Mouse (Mus musculus) layer of hippocampus, postnatal 36 days (tissue): ENCODE measurements around the gene Klf1. TPM values are rescaled to one million over a fixed set of nuclear protein-coding genes. Genes with fewer than 3 reads are reported as not detected.
A peak's percentile ranks its signal among the peaks of the same experiment; 100 is the strongest.

ENCODE experiments used
- DNase-seq, 2 experiments: peaks; one replicate each; pipeline ENCODE4 v3.0.0; 2022
- microRNA-seq, 2 experiments: library from miRNA; unstranded; fragments of <30 nt; microRNA quantifications; one replicate each; pipeline ENCODE4 v1.2.0; 2021
- total RNA-seq, 2 experiments: library from RNA; stranded (reverse); gene quantifications; 2 replicates each; pipeline ENCODE4 v1.2.3; 2021

Gene Klf1
- total RNA-seq, 2 experiments from 2014 or later = 0.40 TPM; not detected in 1

DNA sequence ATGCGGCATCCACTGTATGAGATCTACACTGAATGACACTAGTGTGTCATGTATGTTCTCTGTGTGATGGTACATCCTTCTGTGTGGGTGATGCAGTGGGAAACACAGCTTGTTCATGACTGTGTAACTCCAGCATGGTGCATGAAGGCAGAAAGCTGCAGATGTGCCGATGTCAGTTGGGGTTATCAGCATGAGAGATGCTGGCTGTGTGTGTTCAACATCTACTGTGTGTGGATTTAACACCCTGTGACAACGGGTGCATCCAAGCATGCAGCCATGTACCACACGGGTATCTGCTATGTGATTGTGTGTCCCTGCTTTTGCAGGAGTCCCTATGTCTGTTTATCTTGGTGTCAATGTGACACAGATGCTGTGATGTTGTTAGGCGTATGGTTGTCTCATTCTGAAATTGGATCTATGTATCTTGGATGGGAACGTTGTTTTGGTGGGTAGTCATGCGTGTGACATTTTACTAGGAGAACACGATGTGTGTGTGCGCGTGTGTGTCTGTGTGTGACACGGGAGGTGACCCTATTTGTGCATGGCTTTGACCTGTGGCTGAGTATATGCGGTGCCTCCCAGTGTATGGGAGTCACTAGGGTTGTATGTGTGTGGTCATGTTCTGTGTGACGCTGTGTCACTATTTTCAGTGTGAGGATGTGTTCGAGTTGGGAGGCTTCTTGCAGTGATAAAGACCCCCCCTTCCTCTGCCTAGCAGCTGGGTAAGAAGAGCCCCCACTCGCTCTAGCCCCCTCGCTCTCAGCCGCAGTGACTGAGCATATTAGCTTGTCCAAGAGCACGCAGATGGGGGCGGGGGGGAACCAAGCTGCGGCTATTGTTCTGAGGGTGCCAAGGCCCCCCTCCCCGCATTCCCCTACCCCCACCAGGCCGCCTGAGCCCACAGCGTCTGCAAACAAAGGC is 34.6 kb downstream of the Klf1 start:
- no peak for DNase-seq

DNA sequence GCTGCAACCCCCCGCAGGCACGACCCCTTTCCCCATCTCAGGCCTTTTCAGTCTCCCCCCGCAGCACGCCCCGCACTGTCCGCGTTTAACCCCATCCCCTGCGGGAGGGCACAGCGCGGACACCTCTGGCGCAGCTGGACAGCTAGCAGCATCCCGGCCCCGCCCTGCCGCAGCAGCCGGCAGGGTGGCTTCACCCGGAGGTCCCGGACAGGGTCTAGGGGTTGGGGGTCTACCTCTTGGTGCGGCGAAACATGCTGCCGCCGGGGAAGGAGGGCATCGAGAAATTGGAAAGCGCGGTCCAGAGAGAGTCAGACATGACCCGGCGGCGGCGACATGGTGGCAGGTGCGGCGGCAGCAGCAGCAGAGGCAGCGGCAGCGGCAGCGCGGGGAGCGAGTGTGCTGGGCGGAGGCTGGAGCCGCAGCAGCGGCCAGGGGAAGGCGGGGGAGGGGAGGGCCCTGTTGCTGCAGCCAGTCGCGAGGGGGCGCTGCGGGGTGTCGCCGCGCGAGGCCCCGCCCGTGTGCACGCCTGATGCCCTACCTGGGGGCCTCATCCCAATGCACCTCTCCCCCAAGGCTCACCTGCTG is 35.3 kb downstream of the Klf1 start, which contains the start of gene Mast1:
Gene Mast1, minus strand, starts transcription at position 398 of the 585 bp plus-strand sequence.
- DNase-seq = peak; percentile 68 to 72

DNA sequence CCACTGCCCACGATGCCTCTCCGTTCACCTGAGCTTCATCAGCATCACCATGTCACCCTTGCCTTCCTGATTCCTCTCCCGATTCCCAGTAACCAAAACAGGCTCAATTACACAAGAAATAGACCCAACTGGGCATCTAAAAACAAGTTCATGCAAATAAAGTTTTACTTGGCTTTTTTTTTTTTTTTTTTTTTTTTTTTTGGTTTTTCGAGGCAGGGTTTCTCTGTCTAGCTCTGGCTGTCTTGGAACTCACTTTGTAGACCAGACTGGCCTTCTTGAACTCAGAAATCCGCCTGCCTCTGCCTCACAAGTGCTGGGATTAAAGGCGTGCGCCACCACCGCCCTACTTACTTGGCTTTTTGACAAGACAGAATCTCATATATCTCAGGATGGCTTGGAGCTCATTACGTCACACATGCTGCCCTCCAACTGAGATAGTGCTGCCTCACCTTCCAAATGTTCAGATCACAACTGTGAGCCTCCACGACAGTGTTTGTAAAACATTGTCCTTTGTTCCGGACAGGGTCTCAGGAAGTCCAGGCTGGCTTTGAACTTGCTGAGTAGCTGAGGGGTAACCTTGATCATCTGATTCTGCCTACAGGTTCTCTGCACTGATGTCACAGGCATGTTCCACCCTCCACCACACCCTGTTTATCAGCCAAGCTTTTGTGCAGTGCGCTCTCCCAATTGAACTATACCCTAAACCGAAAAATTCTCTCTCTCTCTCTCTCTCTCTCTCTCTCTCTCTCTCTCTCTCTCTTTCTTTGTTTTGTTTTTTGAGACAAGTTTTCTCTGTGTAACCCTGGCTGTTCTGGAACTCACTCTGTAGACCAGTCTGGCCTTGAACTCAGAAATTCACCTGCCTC is 36.1 kb downstream of the Klf1 start:
- DNase-seq = no peak

DNA sequence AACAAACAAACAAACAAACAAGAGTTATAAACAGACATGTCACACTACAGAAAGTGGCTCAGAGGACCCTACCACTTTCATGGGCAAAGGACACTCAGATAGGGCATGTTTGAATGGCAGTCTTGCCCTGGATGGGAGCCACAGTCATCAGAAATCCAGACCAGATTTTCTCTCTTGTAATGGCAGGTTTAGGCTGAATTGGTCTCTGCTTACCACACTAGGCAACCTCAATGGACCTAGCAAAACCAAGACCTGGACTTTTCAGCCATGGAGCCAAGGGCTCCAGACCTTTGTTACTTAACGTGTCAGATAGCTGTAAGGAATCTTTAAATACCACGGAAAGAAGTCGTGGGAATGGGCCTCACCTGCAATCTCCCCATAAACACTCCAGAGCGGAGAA is 42.0 kb downstream of the Klf1 start:
- no peak for DNase-seq

DNA sequence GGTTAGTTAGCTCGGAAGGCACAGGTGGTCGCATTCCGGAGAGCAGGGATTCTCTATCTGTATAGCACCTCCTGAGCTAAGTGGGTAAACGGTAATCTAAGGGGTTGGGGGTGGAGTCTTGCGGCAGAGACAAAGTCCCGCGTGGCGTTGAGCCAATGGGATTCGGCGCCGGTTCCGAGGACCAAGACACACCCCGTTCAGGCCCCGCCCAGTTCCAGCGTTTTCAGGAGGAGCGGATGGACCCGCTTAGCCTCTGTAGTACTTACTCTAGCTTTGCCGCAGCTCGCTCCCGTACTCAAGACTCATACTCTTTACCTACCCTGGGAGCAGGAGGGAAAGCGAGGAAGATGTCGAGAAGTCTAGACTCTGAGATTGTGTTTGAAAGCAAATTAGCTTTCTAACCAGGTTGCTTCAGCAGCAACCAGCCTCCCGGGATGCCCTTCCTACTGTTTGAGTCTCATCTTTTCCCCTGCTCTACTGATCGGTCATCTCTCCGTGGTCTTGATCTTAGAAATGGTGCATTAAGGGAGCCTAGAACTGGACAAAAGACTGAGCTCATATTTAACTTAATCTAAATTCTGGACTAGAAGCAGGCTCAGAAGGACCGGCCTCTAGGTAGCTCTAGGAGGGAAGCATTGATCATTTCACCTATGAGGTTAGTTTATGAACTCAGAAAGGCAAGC is 42.9 kb downstream of the Klf1 start:
- DNase-seq = peak; percentile 46 to 48

DNA sequence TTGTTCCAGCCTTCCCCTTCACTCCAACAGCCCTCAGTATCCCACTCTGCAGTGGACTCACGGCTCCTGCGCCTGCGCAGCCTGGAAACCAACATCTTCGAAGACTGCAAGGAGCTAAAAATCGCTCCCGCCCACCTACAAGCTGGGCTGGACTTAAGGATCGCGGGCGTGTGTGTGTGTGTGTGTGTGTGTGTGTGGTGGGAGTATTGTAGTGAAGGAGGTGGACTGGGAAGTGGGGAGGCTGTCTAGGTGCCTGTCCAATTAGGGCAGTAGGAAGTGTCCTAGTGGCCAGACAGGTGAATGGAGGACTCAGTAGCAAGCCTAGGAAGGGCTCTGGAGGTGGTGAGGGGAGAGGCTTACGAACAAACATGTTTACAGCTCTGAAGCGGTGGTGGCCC is 43.5 kb downstream of the Klf1 start:
- peak; percentile 38 to 54 for DNase-seq

DNA sequence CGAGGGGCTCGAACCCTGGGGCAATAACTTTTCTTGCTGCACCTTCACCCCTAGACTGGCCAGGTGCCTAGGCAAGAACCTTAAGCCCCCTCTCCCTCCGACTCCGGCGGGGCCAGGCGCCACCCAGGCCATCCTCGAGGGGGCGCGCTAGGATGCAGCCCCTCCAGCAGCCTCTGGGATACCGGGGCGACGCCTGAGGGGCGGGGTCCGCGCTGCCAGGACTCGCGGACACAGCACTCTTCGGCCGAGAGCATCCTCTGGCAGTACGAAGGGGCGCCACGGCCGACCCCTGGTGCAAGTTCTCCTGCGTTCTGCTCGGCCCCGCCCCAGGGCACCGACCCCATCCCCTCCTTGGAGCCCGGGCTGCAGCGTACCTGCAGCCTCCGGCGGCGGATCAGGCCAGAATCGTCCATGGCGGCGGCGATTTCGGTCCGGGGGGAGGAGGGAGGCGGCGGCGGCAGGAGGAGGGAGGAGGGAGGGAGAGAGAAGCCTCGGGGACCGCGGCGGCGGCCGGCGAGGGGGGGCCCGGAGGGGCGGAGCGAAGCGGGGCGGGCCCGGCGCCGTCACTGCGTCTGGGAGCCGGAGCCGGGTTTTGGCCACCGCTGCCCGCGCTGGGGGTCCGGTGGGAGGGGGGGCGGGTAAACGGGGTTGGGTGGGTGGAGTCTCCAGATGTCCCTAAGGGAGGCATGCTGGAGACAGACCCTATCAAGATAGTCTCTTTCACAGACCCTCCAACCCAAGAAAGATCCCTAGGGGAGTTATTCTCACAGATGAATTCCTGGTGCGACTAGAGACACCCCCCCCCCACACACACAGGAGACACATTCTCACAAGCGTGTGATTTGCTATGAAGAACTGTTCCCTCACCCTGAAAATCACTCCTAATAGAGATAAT is 44.2 kb downstream of the Klf1 start:
- DNase-seq = peak in 1 of 2 experiments; percentile 21

DNA sequence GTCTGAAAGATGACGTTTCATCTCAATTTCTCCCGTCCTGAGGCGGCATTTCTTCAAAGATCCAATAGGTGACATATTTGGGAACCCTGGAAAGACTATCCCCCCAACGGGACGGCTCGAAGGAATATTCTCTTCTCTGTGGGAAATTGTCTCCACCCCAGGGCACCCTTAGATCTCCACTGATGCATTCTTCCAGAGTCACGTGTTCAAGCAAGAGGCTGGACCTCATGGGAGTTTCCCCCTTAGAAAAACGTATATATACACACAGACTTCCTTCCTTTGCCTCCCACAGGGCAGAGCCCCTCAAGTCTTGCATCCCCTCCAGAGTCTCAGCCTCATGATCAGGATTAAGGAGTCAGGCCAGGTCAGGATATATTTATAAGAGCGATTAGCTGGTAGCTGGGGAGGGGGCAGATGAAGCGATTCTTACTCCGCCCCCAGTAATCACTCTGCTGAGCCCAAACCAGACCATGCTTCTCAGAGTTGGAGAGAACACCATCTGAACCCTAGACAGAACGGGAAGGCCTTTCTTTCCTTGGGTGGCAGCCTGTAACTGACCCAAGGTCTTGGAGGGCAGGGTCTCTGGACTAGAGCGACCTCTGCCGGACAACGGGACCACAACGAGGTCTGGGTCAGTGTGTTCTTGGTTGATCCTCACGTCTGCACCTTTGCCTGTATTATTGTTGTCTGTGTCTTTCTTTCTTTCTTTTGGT is 45.0 kb downstream of the Klf1 start, which contains the start of gene Rtbdn:
Gene Rtbdn, plus strand, starts transcription at position 464 of the 713 bp plus-strand sequence.
- DNase-seq = no peak

DNA sequence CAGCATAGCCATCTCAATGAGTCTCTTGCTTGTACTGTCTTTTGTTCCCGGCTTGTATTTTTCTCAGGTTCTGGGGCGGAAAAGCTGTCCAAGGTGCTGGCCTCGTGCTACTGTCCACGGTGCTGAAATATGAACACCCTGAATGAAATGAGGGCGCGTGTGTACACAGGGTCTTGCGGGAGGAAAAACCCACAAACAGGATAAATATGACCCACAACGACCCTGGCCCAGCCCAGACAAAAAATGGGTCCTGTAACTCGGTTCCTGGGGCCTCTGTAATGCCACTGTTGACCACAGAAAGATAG is 45.5 kb downstream of the Klf1 start:
- no peak for DNase-seq

DNA sequence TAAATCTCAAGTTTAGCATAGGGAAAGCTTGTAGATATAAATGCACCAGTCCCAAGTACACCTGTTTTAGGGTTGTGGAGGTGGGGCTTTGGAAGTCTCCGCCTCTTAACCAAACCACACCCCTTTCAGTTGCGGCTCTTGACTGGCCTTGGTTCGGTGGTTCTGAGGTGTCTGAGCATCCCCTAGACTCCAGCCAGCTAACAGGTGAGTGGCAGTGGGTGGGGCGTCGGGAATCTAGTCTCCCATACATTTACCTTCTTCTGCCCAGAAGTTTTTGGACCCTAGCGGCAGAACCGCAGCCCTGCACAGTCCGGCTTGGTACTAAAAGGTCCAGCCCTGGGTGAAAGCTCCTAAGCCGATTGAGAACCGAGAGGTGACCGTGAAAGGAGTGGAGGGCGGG is 48.0 kb downstream of the Klf1 start:
- no peak for DNase-seq

DNA sequence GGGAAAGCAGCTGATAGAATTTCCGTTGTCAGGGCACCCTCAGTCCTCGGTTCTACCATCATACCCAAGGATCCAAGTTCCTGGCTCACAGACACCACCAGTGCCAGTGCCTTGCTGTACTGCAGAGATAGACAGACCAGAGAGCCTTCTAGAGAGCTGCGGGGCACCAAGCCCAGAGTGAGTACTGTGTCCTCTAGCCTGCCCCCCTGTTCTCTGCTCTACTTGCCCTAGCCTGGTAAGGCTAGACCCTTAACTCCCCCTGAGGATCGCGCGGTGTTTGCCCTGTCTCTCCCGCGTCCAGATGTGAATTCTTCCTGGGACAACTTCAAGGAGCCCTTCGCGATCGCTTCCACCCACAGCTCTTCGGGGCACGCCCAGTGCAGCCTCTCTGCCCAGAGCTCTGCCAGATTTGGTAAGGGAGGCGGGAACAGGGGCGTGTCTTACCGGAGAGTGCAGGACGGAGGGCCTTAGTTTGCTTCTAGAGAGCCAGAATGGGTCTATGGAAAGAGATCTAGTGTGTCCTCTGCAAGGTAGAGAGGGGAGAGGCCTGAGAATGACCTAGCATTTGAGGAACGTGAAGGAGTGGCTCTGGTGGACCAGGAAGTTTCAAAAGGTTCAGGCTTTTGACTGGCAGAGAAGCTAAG is 51.0 kb downstream of the Klf1 start:
- no peak for DNase-seq

Small RNA genes within 50 kb of the gene (microRNA-seq; reads per million reads assigned to microRNA genes)
- gene Gm24197 (0.90 to 2.5 reads per million in 2 experiments), gene Mir7069 (11.0 to 11.6 reads per million in 2 experiments)

Other genes starting within 250 kb of the Klf1 start
- 1 to 10 TPM; 7.2 to 7.6 TPM for gene Ier2, start 239.1 kb upstream of the Klf1 start, total RNA-seq
- 100 to 1,000 TPM in 1 of 2 experiments, 10 to 100 TPM in 1; 95.2 to 115 TPM for gene Trmt1, start 215.6 kb upstream of the Klf1 start, total RNA-seq
- 10 to 100 TPM; 85.9 to 92.2 TPM for gene Nacc1, start 214.1 kb upstream of the Klf1 start, total RNA-seq
- gene Lyl1, start 200.5 kb upstream of the Klf1 start, total RNA-seq = 1 to 10 TPM; 1.2 to 2.0 TPM
- gene G430095P16Rik, start 178.9 kb upstream of the Klf1 start, total RNA-seq = not detected
- 100 to 1,000 TPM; 387 to 434 TPM for gene Nfix, start 101.6 kb upstream of the Klf1 start, total RNA-seq
- gene Dand5, start 79.1 kb upstream of the Klf1 start, total RNA-seq = 10 to 100 TPM in 1 of 2 experiments, 1 to 10 TPM in 1; 9.4 to 10.5 TPM
- gene Gadd45gip1, start 70.4 kb upstream of the Klf1 start, total RNA-seq = 10 to 100 TPM; 23.2 to 25.7 TPM
- gene Rad23a, start 61.3 kb upstream of the Klf1 start, total RNA-seq = 10 to 100 TPM; 67.9 to 68.5 TPM
- gene Calr, start 55.0 kb upstream of the Klf1 start, total RNA-seq = 100 to 1,000 TPM; 557 to 631 TPM
- gene Farsa, start 44.9 kb upstream of the Klf1 start, total RNA-seq = 10 to 100 TPM; 51.2 to 52.7 TPM
- gene Syce2, start 29.8 kb upstream of the Klf1 start, total RNA-seq = 10 to 100 TPM; 16.1 to 19.7 TPM
- 10 to 100 TPM; 39.5 to 46.3 TPM for gene Gcdh, start 8.0 kb upstream of the Klf1 start, total RNA-seq
- gene Dnase2a, start 6.6 kb downstream of the Klf1 start, total RNA-seq = 1 to 10 TPM; 3.2 to 3.9 TPM
- gene Mast1, start 35.4 kb downstream of the Klf1 start, total RNA-seq = 10 to 100 TPM; 79.5 TPM
- gene Rtbdn, start 45.1 kb downstream of the Klf1 start, total RNA-seq = 1 to 10 TPM in 1 of 2 experiments, under 1 TPM in 1; 0.77 to 1.0 TPM
- not detected for gene Gm49661, start 67.5 kb downstream of the Klf1 start, total RNA-seq
- gene Prdx2, start 67.7 kb downstream of the Klf1 start, total RNA-seq = 100 to 1,000 TPM; 338 to 356 TPM
- gene Rnaseh2a, start 67.8 kb downstream of the Klf1 start, total RNA-seq = 10 to 100 TPM; 35.3 to 36.8 TPM
- gene Junb, start 76.8 kb downstream of the Klf1 start, total RNA-seq = 10 to 100 TPM; 59.9 to 73.6 TPM
- 1 to 10 TPM; 7.8 to 9.7 TPM for gene Hook2, start 88.7 kb downstream of the Klf1 start, total RNA-seq
- not detected for gene Best2, start 112.6 kb downstream of the Klf1 start, total RNA-seq
- gene Asna1, start 123.4 kb downstream of the Klf1 start, total RNA-seq = 100 to 1,000 TPM; 120 to 121 TPM
- gene Trir, start 124.9 kb downstream of the Klf1 start, total RNA-seq = 100 to 1,000 TPM; 133 to 136 TPM
- gene Tnpo2, start 135.0 kb downstream of the Klf1 start, total RNA-seq = 100 to 1,000 TPM; 147 to 149 TPM
- gene Fbxw9, start 158.1 kb downstream of the Klf1 start, total RNA-seq = 10 to 100 TPM; 22.8 to 24.1 TPM
- gene Gm5741, start 166.1 kb downstream of the Klf1 start, total RNA-seq = not detected
- 10 to 100 TPM; 52.1 to 60.6 TPM for gene Dhps, start 169.8 kb downstream of the Klf1 start, total RNA-seq
- gene Wdr83os, start 178.8 kb downstream of the Klf1 start, total RNA-seq = 10 to 100 TPM; 55.0 to 65.7 TPM
- 10 to 100 TPM; 26.1 to 28.4 TPM for gene Wdr83, start 179.4 kb downstream of the Klf1 start, total RNA-seq
- 10 to 100 TPM; 30.5 to 36.8 TPM for gene Man2b1, start 181.3 kb downstream of the Klf1 start, total RNA-seq
- 1 to 10 TPM; 6.8 to 8.0 TPM for gene Zfp791, start 221.2 kb downstream of the Klf1 start, total RNA-seq
- not detected for gene Cks1brt, start 250.0 kb downstream of the Klf1 start, total RNA-seq